Mouse (Mus musculus): ENCODE measurements around the gene Bend4.

GRCm38 (mm10) chr5:67395211-67395851 is 32.8 kb downstream of the Bend4 start:
- TF ChIP-seq CTCF (conservative IDR thresholded peaks at IDR 0.05; ENCODE audit: low read length) (no peak), POU5F1 (IDR thresholded peaks at IDR 0.05; ENCODE audit: borderline replicate concordance, low read length) (no peak), NANOG (IDR thresholded peaks at IDR 0.05; ENCODE audit: borderline replicate concordance, low read length) (no peak)

Measured in E14TG2a.4 (cell line).